Mouse (Mus musculus): Measurements from ENCODE around the gene Tpd52l1. TPM values are rescaled to one million over a fixed set of nuclear protein-coding genes. Genes with fewer than 3 reads are reported as not detected.
A peak's percentile ranks its signal among the peaks of the same experiment; 100 is the strongest.
"Not testable (repeated sequence)": the region's sequence is repeated elsewhere in the genome, so short reads cannot be mapped to it uniquely, and the experiment has no call there.

Tpd52l1 gene
- total RNA-seq (2021): 10 to 100 TPM; 28.3 to 35.8 TPM
- long read RNA-seq, experiment 1, transcript Tpd52l1-204 (5 exons, 1,103 nt): major isoform, 26 of 31 reads
- long read RNA-seq, experiment 1, partial matches to known transcripts: 0 of 31 reads
- long read RNA-seq, experiment 1, other reads (novel, unspliced or antisense): 2 of 31 reads
- long read RNA-seq, experiment 2, transcript Tpd52l1-204 (5 exons, 1,103 nt): major isoform, 37 of 49 reads
- long read RNA-seq, experiment 2, transcript Tpd52l1-203 (6 exons, 827 nt): minor isoform, 7 of 49 reads
- long read RNA-seq, experiment 2, partial matches to known transcripts: 1 of 49 reads
- long read RNA-seq, experiment 2, other reads (novel, unspliced or antisense): 3 of 49 reads

- peak; percentile 82 for DNase-seq (ENCODE audit: low spot score in 2 of 2)
These were observed at the start of gene Tpd52l1 for GRCm38 (mm10) chr10:31445291-31446124. TSS of gene Tpd52l1 (minus strand) at chr10:31445958.

DNA sequence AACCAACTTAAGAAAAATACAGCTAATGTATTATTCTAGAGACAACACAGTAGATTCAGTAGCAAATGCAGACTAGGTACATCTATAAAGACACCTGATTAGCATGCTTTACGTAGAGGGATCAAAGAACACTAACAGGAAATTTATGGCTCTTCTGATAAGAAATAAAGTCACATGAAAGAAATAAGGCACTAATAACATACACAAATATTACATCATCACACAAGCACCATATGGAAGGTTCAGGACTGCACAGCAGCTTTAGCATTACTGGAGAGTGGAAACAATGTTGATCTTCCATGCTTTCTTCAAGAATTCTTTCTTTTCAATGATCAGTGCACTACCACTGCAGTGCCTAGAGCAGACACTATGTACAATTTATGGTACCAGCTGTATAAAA is 48.5 kb upstream of the Tpd52l1 start:
- no peak for DNase-seq (ENCODE audit: low spot score in 2 of 2)

DNA sequence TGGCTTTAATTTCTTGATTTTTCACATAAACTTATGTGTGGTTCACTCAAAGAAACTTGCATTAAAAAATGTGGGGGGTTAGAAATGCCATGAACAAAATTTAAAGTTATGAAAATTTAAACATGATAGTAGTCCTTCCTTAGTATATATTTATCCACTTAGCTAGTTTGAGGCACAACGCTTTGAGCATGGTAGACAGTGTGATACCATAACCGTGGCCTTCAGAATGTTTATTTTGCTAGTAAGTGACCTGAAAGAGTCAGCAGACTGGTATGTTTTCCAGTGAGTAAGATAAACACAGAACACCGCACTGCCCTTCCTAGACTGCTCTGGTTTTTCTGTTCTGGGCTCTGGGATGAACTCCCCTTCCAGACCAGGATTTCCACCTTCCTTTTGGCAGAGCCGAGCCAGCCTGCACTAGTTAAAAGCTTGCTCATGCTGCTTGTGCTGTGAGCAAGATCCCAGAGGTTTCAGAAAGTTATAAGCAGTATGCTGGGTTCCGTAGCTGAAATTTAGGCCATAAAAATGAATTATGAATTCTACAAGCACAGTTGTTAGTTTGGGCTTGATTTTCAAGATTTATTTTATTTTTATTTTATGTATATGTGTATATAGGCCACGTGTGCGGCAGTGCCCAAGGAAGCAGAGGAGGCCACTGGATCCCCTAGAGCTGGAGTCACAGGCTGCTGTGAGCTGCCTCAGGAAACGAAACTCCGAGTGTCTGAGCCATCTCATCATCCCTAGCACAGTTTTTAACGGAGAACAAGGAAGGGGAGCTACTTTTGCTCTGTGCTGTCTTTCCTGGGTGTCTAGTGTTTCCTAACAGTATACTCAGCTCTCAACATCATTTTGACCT is 21.5 kb upstream of the Tpd52l1 start:
- DNase-seq (ENCODE audit: low spot score in 2 of 2): no peak

DNA sequence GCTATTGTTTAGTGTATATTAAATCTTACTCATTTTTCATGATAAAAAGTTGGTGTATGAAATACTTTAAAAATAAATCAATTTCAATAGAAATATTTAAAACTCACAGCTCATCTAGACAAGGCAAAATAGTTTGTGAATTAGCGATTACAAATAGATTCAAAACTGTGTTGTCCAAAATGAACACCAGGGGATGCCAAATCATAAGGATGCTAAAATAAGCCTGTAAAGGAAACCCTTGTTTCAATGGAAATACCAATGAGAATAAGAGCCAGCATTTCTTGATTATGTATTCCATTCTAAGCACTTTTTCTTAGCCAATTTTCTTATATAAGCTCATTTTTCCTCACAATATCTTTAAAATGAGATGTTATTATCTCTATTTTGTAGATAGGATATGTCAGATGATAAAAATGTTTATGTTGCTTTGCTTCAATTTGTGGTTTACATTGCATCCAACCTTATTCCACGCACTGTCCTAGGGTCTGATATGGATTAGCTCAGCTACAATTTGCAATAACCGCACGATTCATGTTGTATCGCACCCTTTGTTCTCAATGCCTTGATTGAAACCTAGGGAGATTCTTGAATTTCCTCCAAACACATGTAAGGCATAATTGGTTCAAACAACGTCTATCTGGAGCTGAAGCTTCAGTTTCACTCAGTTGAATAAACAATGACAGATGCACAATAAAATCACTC is 20.2 kb upstream of the Tpd52l1 start:
- no peak for DNase-seq (ENCODE audit: low spot score in 2 of 2)

- DNase-seq (ENCODE audit: low spot score in 2 of 2): no peak
These were observed 19.7 kb upstream of the Tpd52l1 start for GRCm38 (mm10) chr10:31465424-31465823.

DNA sequence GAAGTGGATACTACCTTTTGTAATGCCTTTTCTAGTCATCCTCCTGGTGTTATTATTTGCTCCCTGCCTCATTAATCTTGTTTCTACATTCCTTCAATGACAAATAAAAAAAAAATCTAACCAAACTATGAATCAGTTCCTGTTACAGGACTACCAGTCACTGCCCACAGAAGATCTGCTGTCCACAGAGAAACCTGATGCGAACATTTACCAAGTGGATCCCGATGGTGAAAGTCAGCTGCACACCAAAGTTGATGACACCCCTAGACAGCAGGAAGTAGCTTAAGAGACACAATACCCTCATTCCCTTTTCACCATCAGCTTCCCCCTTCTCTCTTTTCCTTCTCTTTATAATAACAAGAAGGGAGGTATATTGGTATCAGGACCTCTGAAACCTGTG is 17.3 kb upstream of the Tpd52l1 start:
- DNase-seq (ENCODE audit: low spot score in 2 of 2): no peak

- DNase-seq (ENCODE audit: low spot score in 2 of 2): no peak
These were observed 11.0 kb upstream of the Tpd52l1 start for GRCm38 (mm10) chr10:31456806-31457205.

DNA sequence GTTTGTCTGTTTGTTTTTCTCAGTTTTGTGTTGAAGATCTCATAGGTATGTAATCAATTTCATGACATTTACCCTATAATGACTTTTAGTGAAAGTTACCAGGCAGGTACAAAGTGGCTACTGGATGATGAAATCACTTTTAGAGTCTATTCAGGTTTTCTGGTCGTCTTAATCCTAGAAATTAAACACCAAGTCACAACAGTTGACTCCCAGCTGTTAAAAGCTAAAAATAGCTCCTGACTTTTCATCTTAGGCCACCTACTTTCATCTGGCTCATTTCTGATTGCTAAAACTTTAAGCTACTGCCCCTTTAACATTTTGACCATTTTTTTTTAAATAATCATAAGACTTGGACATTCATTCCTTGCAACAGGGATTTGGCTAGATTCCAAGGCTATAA is 1.3 kb upstream of the Tpd52l1 start:
- no peak for DNase-seq (ENCODE audit: low spot score in 2 of 2)

DNA sequence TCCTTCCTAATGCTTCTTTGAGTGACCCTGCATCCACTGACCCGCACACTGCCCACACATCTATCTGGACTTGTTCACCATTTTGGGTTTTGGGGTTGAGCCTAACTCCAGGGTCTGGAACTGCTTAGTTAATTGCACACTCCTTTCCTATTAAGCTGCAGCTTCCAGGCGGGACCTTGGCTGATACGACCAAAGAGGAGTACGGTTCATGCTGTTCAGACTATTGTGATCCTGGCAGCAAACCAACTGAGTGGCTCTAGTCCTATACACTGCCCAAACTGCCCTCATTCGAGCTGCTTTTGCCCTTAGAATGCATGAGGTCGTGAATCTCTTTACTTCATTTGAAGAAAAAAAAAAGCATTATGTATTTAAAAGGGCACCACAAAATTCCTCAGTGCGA is 1.6 kb downstream of the Tpd52l1 start:
- DNase-seq (ENCODE audit: low spot score in 2 of 2): no peak

DNA sequence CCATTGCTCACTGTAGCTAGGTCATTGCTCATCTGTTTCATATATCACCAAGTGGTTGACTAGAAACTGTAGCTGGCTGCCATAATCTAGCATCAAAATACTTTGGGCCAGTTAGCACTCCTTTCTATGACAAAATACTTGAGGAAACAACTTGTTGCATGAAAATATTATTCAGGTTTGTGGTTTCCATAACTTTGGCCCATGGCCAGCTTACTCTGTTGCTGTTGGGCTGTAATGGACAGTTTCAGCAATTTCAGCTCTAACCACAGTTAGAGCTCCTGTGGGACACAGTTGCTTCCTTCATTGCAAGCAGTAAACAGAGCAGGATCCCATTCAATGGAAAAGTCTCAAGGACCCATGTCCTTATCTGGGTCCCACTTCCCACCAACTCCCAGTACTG is 4.3 kb downstream of the Tpd52l1 start:
- DNase-seq (ENCODE audit: low spot score in 2 of 2): no peak

DNA sequence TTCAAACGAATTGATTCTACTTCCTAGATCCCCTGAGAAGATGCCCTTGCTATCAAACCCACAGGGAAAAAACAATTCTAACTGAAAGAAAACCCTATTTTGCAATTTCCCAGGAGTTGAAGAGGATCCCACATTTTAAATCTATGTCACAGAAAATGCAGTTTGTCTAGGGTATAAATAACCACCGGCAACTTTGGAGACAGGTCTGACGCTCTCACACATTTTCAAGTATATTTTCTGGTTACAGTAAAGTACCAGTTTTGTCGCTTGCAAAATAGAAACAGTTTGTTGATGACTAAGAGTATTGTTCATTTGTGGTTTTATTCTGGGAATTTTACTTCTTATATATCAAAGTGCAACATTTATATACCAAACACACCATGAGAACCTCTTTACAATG is 9.7 kb downstream of the Tpd52l1 start:
- DNase-seq (ENCODE audit: low spot score in 2 of 2): no peak

GRCm38 (mm10) chr10:31417956-31418355 is 27.8 kb downstream of the Tpd52l1 start:
- no peak for DNase-seq (ENCODE audit: low spot score in 2 of 2)

GRCm38 (mm10) chr10:31392990-31393389 is 52.8 kb downstream of the Tpd52l1 start:
- no peak for DNase-seq (ENCODE audit: low spot score in 2 of 2)

GRCm38 (mm10) chr10:31390777-31391395 is 54.9 kb downstream of the Tpd52l1 start:
- no peak for DNase-seq (ENCODE audit: low spot score in 2 of 2)

DNA sequence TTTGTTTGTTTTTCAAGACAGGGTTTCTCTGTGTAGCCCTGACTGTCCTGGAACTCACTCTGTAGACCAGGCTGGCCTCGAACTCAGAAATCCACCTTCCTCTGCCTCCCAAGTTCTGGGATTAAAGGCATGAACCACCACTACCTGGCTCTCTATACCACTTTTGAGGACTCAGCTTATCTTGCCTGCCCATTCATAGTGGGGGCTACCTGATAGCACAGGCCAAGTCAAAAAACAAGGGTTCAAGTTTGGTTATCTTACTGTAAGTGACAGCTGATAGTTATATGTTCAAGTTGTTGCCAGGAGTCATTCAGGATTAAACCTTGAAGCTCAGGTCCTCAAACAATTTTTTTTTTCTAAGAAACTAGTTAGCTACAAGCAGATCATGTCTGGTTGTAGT is 57.2 kb downstream of the Tpd52l1 start:
- not testable (repeated sequence) for DNase-seq (ENCODE audit: low spot score in 2 of 2)

DNA sequence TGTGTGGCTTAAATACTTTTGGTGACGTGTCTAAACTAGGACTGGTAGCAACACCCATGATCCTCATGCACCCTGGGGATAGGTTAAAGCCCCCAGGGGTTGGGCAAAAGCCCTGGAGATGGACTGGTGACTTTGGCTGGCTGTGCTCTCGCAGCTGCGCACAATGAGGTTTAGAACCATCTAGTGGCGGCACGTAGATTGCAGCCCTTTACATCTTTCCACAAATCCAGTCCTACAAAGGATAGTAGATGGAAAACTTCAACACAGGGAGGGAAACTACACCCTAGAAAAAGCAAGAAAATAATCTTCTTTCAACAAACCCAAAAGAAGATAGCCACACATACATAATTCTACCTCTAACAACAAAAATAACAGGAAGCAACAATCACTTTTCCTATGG is 75.6 kb downstream of the Tpd52l1 start:
- not testable (repeated sequence) for DNase-seq (ENCODE audit: low spot score in 2 of 2)

DNA sequence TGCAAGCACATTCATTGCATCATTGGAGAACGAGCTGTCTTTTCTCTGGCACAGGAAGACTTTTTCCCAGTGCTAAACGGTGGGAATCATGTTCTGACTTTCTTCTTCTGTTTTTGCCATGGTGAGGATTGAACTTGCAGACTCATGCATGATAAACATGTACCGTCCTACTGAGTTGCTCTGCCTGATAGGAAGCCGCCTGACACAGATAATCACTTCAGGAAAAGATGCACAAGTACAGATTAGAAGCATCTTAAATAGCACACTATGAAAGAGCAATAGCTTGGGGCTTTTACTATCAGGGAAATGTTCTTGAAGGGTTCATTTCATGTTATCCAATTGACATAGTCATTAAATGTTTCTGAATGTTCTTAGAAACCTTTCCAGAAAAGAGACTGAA is 86.0 kb downstream of the Tpd52l1 start:
- DNase-seq (ENCODE audit: low spot score in 2 of 2): no peak

DNA sequence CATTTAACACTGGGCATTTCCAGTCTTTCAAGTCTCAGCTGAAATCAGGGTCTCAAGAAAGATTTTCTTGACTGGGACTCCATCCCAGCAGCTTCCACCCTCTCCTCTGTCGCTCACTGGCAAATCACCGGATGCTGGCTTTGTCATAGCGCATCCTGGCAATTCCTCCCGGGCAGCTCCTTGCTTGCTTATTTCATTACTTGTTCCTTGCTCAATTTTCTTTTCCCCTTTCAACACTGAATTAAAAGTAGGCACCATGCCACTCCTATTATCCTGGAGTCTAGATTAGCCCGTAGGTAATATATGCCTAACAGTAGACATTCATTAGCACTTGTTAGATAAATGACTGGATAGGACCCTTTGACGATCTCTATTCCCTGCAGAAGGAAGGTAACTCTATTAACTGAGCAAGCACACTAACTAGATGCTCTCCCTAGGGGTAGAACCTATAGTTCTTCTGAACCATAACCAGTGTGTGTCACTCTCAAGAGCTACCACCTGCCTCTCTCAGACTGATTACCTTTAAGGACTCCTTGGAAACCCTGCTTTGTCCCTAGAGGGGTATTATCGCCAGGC is 90.8 kb downstream of the Tpd52l1 start:
- DNase-seq (ENCODE audit: low spot score in 2 of 2): no peak

DNA sequence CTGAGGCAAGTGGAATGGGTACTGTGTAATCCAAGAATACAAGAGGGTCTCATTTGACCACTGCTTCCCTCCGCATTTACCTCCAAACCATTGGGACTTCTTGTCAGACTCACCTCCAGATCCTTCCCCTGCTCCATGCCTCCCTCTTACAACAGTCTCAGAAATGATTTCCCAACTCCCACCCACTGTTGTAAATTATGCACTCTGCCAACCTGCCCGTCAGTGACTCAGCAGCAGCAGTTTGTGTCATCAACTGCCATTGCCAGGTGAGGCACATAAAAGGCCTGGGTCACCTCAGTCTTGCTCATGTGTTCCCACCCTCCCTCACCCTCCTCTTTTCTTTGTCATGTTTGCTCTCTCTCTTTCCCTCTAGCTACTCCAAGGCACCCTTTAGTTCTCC is 91.6 kb downstream of the Tpd52l1 start:
- DNase-seq (ENCODE audit: low spot score in 2 of 2): no peak

DNA sequence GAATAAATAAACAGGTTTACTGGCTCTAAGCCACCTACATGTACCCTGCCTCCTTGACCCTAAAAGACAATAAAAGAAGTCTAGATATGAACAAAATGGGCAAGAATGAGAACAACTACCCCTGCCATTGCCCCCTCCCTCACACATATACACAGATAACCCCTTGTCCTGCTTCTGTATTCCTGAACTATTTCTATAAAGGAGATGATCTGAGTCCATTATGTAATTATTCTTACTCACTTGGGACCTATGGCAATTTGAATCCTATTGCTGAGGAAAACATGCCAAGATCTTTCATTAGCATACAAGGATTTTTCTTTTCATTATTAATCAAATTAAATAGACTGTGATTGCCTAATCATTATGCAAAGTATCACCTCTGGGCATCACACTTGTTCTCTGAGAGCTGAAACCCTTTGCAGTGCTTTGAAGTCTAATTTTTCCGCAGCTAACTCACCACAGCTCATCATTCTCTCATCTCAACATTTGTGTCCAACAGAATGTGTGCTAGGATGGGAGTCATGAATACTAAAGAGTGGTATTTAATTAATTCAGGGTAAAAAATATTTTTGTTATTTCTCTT is 92.8 kb downstream of the Tpd52l1 start:
- DNase-seq (ENCODE audit: low spot score in 2 of 2): no peak
